Mouse (Mus musculus) ES-E14 (cell line): ENCODE results near the gene Cpn1. TPM values are rescaled to one million over a fixed set of nuclear protein-coding genes. Genes with fewer than 3 reads are reported as not detected.
A peak's percentile ranks its signal among the peaks of the same experiment; 100 is the strongest.

Source experiments
- DNase-seq: peaks from one replicate; pipeline ENCODE4 v3.0.0-alpha.2; 2013; ENCODE audit warnings: low read depth, low spot score
- H3K27ac ChIP-seq: 2 replicates; pipeline ENCODE4 v1.5.1; 2012; ENCODE audit warnings: low read depth, mild to moderate bottlenecking, low read length, moderate library complexity, mixed read lengths; ENCODE audit not compliant: poor library complexity, insufficient read depth, severe bottlenecking
- H3K36me3 ChIP-seq: 2 replicates; pipeline ENCODE4 v1.6.1; 2012; ENCODE audit warnings: mild to moderate bottlenecking, low read length, moderate library complexity, mixed read lengths; ENCODE audit not compliant: control insufficient read depth, poor library complexity, insufficient read depth, severe bottlenecking
- H3K4me1 ChIP-seq, 2 experiments: fragments of 150-350 bp in 1 of 2; sonication (generic) in 1 of 2; 2 replicates each; pipeline ENCODE4 v1.6.1; 2012; ENCODE audit warnings: low read length in 2 of 2, mild to moderate bottlenecking in 1 of 2, mixed read lengths in 1 of 2; ENCODE audit not compliant: control insufficient read depth in 2 of 2, insufficient read depth in 2 of 2, poor library complexity in 1 of 2
- H3K4me3 ChIP-seq, 2 experiments: fragments of 150-350 bp in 1 of 2; sonication (generic) in 1 of 2; 2 replicates each; pipeline ENCODE4 v1.5.1; 2012; ENCODE audit warnings: low read length in 2 of 2, low read depth in 1 of 2, mild to moderate bottlenecking in 1 of 2, mixed read lengths in 1 of 2; ENCODE audit not compliant: insufficient read depth in 1 of 2, poor library complexity in 1 of 2, severe bottlenecking in 1 of 2
- H3K9ac ChIP-seq: 2 replicates; pipeline ENCODE4 v1.6.1; 2012; ENCODE audit warnings: low read depth, mild to moderate bottlenecking, low read length, mixed read lengths; ENCODE audit not compliant: poor library complexity, insufficient read depth, severe bottlenecking
- H3K9me3 ChIP-seq: fragments of 150-350 bp; sonication (generic); 2 replicates; pipeline ENCODE4 v1.6.1; 2012; ENCODE audit warnings: low read depth, mild to moderate bottlenecking, low read length; ENCODE audit not compliant: control insufficient read depth, insufficient read depth
- CHD2 ChIP-seq: IDR thresholded peaks from 2 replicates; pipeline ENCODE4 v1.6.1; 2014; ENCODE audit warnings: mild to moderate bottlenecking, low read depth, low read length, inconsistent platforms
- HCFC1 ChIP-seq: IDR thresholded peaks from 2 replicates; pipeline ENCODE4 v1.6.1; 2012; ENCODE audit warnings: low read length, inconsistent platforms, borderline replicate concordance; ENCODE audit not compliant: insufficient read depth
- MAFK ChIP-seq: IDR thresholded peaks from 2 replicates; pipeline ENCODE4 v1.6.1; 2014; ENCODE audit warnings: mild to moderate bottlenecking, low read depth, low read length, inconsistent platforms; ENCODE audit not compliant: insufficient read depth
- ZC3H11A ChIP-seq: IDR thresholded peaks from 2 replicates; pipeline ENCODE4 v1.6.1; 2012; ENCODE audit warnings: low read depth, mild to moderate bottlenecking, inconsistent platforms, low read length, borderline replicate concordance
- ZNF384 ChIP-seq: IDR thresholded peaks from 2 replicates; pipeline ENCODE4 v1.6.1; 2012; ENCODE audit warnings: low read depth, low read length, inconsistent platforms
- in situ Hi-C, 2 experiments: fragments of 600-800 bp; cut with MboI; formaldehyde crosslinking; loops; one replicate each; pipeline ENCODE4 v1.15.1; 2025; ENCODE audit warnings: low sequenced_read_pairs in 2 of 2, inconsistent platforms in 1 of 2; ENCODE audit not compliant: unreplicated experiment in 2 of 2
- total RNA-seq: library from RNA; depleted of rRNA; stranded (reverse); fragments of 300-350 nt; gene quantifications from 2 replicates; pipeline ENCODE4 v1.2.3, GENCODE M21; 2012

Gene Cpn1
- total RNA-seq, 1 experiment, result 11.8 TPM

GRCm38 (mm10) chr19:43919841-43920240, 66.5 kb downstream of the Cpn1 start:
- Histone ChIP-seq H3K9ac (no peak overlapping the region), H3K36me3 (no peaks in the 10 kb centered on the region), H3K4me3 (no peak overlapping the region), H3K4me1 (peaks cover 5 to 17% of the 10 kb centered on the region in 2 experiments; a peak in 3 of 4 replicates), H3K9me3 (no peaks in the 10 kb centered on the region), H3K27ac (no peak overlapping the region)
- TF ChIP-seq ZNF384, result no peak
- no peak for TF ChIP-seq HCFC1
- no peak for TF ChIP-seq CHD2
- TF ChIP-seq ZC3H11A, result no peak
- TF ChIP-seq MAFK, result no peak
- no peak for DNase-seq
- in situ Hi-C loops, result no loop called here

- no peak for TF ChIP-seq ZNF384
- TF ChIP-seq ZC3H11A, result no peak
- TF ChIP-seq HCFC1, result no peak
- no peak for TF ChIP-seq MAFK
- TF ChIP-seq CHD2, result peak; percentile 87
- H3K9me3 ChIP-seq, result no peaks in the 10 kb centered on the region
- H3K4me1 ChIP-seq, result peaks cover 3 to 17% of the 10 kb centered on the region in 2 experiments; a peak in 3 of 4 replicates
- no peak overlapping the region for H3K9ac ChIP-seq
- no peaks in the 10 kb centered on the region for H3K36me3 ChIP-seq
- in situ Hi-C loops, result no loop called here
- H3K27ac ChIP-seq, result no peak overlapping the region
- peak overlapping the region in 1 of 2 experiments; percentile 49; a peak in 2 of 4 replicates for H3K4me3 ChIP-seq
- DNase-seq, result peak; percentile 88
Measured at GRCm38 (mm10) chr19:43918834-43919233, 67.5 kb downstream of the Cpn1 start.

- TF ChIP-seq ZNF384, result no peak
- TF ChIP-seq CHD2, result no peak
- TF ChIP-seq MAFK, result no peak
- TF ChIP-seq HCFC1, result no peak
- TF ChIP-seq ZC3H11A, result no peak
- no peak overlapping the region for H3K4me3 ChIP-seq
- in situ Hi-C loops, result no loop called here
- no peaks in the 10 kb centered on the region for H3K9me3 ChIP-seq
- no peak overlapping the region for H3K9ac ChIP-seq
- H3K27ac ChIP-seq, result no peak overlapping the region
- no peaks in the 10 kb centered on the region for H3K36me3 ChIP-seq
- H3K4me1 ChIP-seq, result peaks cover 3 to 19% of the 10 kb centered on the region in 2 experiments; a peak in 3 of 4 replicates
- no peak for DNase-seq
Measured at GRCm38 (mm10) chr19:43917763-43918162, 68.6 kb downstream of the Cpn1 start.

GRCm38 (mm10) chr19:43917406-43917691, 69.0 kb downstream of the Cpn1 start:
- Histone ChIP-seq H3K27ac (no peak overlapping the region), H3K9ac (no peak overlapping the region), H3K9me3 (no peaks in the 10 kb centered on the region), H3K4me3 (peak overlapping the region in 1 of 2 experiments; percentile 7; a peak in 1 of 4 replicates), H3K36me3 (no peaks in the 10 kb centered on the region), H3K4me1 (peaks cover 3 to 16% of the 10 kb centered on the region in 2 experiments; a peak in 3 of 4 replicates)
- TF ChIP-seq ZNF384 (no peak), MAFK (no peak), HCFC1 (no peak), CHD2 (no peak), ZC3H11A (no peak)
- no peak for DNase-seq
- in situ Hi-C loops, result no loop called here
